Mouse (Mus musculus): ENCODE results near the gene Aqp1. TPM values are rescaled to one million over a fixed set of nuclear protein-coding genes. Genes with fewer than 3 reads are reported as not detected.
A peak's percentile ranks its signal among the peaks of the same experiment; 100 is the strongest.

Aqp1 gene
- polyA plus RNA-seq, 1 experiment from 2014 or later: 8.0 TPM

GRCm38 (mm10) chr6:55349231-55349630 lies 13.0 kb downstream of the Aqp1 start:
- DNase-seq (ENCODE audit: low spot score): peak; percentile 15
- Histone ChIP-seq H3K4me1 (replicated peaks; ENCODE audit: control insufficient read depth, insufficient read depth, low read length) (peaks cover 8% of the 10 kb centered on the region), H3K27ac (ENCODE audit: low read depth, low read length) (no peak overlapping the region), H3K36me3 (ENCODE audit: control insufficient read depth, insufficient read depth, low read length) (no peaks in the 10 kb centered on the region), H3K9me3 (ENCODE audit: control insufficient read depth, low read length) (no peaks in the 10 kb centered on the region), H3K27me3 (replicated peaks; ENCODE audit: control insufficient read depth, insufficient read depth, low read length) (no peaks in the 10 kb centered on the region), H3K4me3 (ENCODE audit: low read depth, low read length) (no peak overlapping the region), H3K9ac (ENCODE audit: low read depth, low read length) (no peak overlapping the region), H3K4me2 (no peak overlapping the region)
- no peak for ATAC-seq (replicated peaks; ENCODE audit: low FRiP score)
- WGBS: 79% methylated on average over 4 of the region's 4 CpGs

GRCm38 (mm10) chr6:55350383-55350952 lies 14.2 kb downstream of the Aqp1 start:
- DNase-seq (ENCODE audit: low spot score): peak; percentile 27
- no peaks in the 10 kb centered on the region for H3K9me3 ChIP-seq (ENCODE audit: control insufficient read depth, low read length)
- no peak overlapping the region for H3K9ac ChIP-seq (ENCODE audit: low read depth, low read length)
- H3K4me1 ChIP-seq (replicated peaks; ENCODE audit: control insufficient read depth, insufficient read depth, low read length): peaks cover 8% of the 10 kb centered on the region
- H3K27ac ChIP-seq (ENCODE audit: low read depth, low read length): no peak overlapping the region
- no peaks in the 10 kb centered on the region for H3K27me3 ChIP-seq (replicated peaks; ENCODE audit: control insufficient read depth, insufficient read depth, low read length)
- H3K4me2 ChIP-seq: no peak overlapping the region
- H3K4me3 ChIP-seq (ENCODE audit: low read depth, low read length): no peak overlapping the region
- no peak for ATAC-seq (replicated peaks; ENCODE audit: low FRiP score)
- WGBS: 85% methylated on average over 6 of the region's 6 CpGs
- H3K36me3 ChIP-seq (ENCODE audit: control insufficient read depth, insufficient read depth, low read length): no peaks in the 10 kb centered on the region

GRCm38 (mm10) chr6:55351712-55352111 lies 15.5 kb downstream of the Aqp1 start:
- no peak for ATAC-seq (replicated peaks; ENCODE audit: low FRiP score)

GRCm38 (mm10) chr6:55353711-55354445 lies 17.6 kb downstream of the Aqp1 start:
- H3K4me3 ChIP-seq (ENCODE audit: low read depth, low read length): no peak overlapping the region
- DNase-seq (ENCODE audit: low spot score) (no peak), ATAC-seq (replicated peaks; ENCODE audit: low FRiP score) (no peak)
- peaks cover 15% of the 10 kb centered on the region for H3K4me1 ChIP-seq (replicated peaks; ENCODE audit: control insufficient read depth, insufficient read depth, low read length)
- no peak overlapping the region for H3K4me2 ChIP-seq
- H3K27me3 ChIP-seq (replicated peaks; ENCODE audit: control insufficient read depth, insufficient read depth, low read length): no peaks in the 10 kb centered on the region
- H3K9me3 ChIP-seq (ENCODE audit: control insufficient read depth, low read length): no peaks in the 10 kb centered on the region
- no peak overlapping the region for H3K27ac ChIP-seq (ENCODE audit: low read depth, low read length)
- H3K9ac ChIP-seq (ENCODE audit: low read depth, low read length): no peak overlapping the region
- no peaks in the 10 kb centered on the region for H3K36me3 ChIP-seq (ENCODE audit: control insufficient read depth, insufficient read depth, low read length)
- 76% methylated on average over 12 of the region's 12 CpGs for WGBS

More at GRCm38 (mm10) chr6:55351712-55352111, 15.5 kb downstream of the Aqp1 start:
- Histone ChIP-seq H3K9ac (ENCODE audit: low read depth, low read length) (no peak overlapping the region), H3K27ac (ENCODE audit: low read depth, low read length) (no peak overlapping the region), H3K27me3 (replicated peaks; ENCODE audit: control insufficient read depth, insufficient read depth, low read length) (no peaks in the 10 kb centered on the region), H3K4me2 (no peak overlapping the region), H3K4me1 (replicated peaks; ENCODE audit: control insufficient read depth, insufficient read depth, low read length) (peaks cover 18% of the 10 kb centered on the region), H3K4me3 (ENCODE audit: low read depth, low read length) (no peak overlapping the region), H3K9me3 (ENCODE audit: control insufficient read depth, low read length) (no peaks in the 10 kb centered on the region), H3K36me3 (ENCODE audit: control insufficient read depth, insufficient read depth, low read length) (no peaks in the 10 kb centered on the region)
- DNase-seq (ENCODE audit: low spot score): no peak
- WGBS: 72% methylated on average over 7 of the region's 7 CpGs

- H3K27ac ChIP-seq (ENCODE audit: low read depth, low read length): no peak overlapping the region
- H3K27me3 ChIP-seq (replicated peaks; ENCODE audit: control insufficient read depth, insufficient read depth, low read length): no peaks in the 10 kb centered on the region
- H3K9me3 ChIP-seq (ENCODE audit: control insufficient read depth, low read length): no peaks in the 10 kb centered on the region
- DNase-seq (ENCODE audit: low spot score) (no peak), ATAC-seq (replicated peaks; ENCODE audit: low FRiP score) (no peak)
- no peak overlapping the region for H3K4me2 ChIP-seq
- no peak overlapping the region for H3K4me3 ChIP-seq (ENCODE audit: low read depth, low read length)
- peaks cover 16% of the 10 kb centered on the region for H3K4me1 ChIP-seq (replicated peaks; ENCODE audit: control insufficient read depth, insufficient read depth, low read length)
- no peaks in the 10 kb centered on the region for H3K36me3 ChIP-seq (ENCODE audit: control insufficient read depth, insufficient read depth, low read length)
- H3K9ac ChIP-seq (ENCODE audit: low read depth, low read length): no peak overlapping the region
- WGBS: 76% methylated on average over 4 of the region's 4 CpGs
These were observed 18.4 kb downstream of the Aqp1 start for GRCm38 (mm10) chr6:55354456-55355117.

DNA sequence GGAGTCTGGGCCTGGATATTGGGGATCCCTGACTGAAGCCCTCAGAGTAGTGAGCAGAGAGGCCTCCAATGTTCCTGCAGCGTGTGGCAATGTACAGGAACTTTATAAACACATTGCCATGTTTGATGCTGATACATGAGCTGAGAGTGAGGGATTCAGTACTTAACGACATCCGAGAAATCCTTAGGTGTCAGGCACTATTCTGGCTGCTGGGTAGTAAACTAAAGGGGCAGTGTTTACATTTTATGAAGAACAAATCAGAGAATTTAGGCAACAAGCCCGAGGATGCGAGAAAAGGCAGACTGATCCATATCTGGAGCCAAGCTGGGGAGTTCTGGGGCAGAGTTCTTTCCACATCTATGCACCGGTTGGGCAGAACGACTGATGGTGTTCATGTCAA lies 19.3 kb downstream of the Aqp1 start:
- Histone ChIP-seq H3K27ac (ENCODE audit: low read depth, low read length) (no peak overlapping the region), H3K27me3 (replicated peaks; ENCODE audit: control insufficient read depth, insufficient read depth, low read length) (no peaks in the 10 kb centered on the region), H3K4me2 (no peak overlapping the region), H3K36me3 (ENCODE audit: control insufficient read depth, insufficient read depth, low read length) (no peaks in the 10 kb centered on the region), H3K9me3 (ENCODE audit: control insufficient read depth, low read length) (no peaks in the 10 kb centered on the region), H3K4me1 (replicated peaks; ENCODE audit: control insufficient read depth, insufficient read depth, low read length) (peaks cover 17% of the 10 kb centered on the region), H3K4me3 (ENCODE audit: low read depth, low read length) (no peak overlapping the region), H3K9ac (ENCODE audit: low read depth, low read length) (no peak overlapping the region)
- whole genome bisulfite sequencing: 67% methylated on average over 7 of the region's 7 CpGs
- ATAC-seq (replicated peaks; ENCODE audit: low FRiP score) (no peak), DNase-seq (ENCODE audit: low spot score) (no peak)

GRCm38 (mm10) chr6:55356017-55356703 lies 19.9 kb downstream of the Aqp1 start:
- Histone ChIP-seq H3K27me3 (replicated peaks; ENCODE audit: control insufficient read depth, insufficient read depth, low read length) (no peaks in the 10 kb centered on the region), H3K4me2 (no peak overlapping the region), H3K4me1 (replicated peaks; ENCODE audit: control insufficient read depth, insufficient read depth, low read length) (peaks cover 17% of the 10 kb centered on the region), H3K27ac (ENCODE audit: low read depth, low read length) (no peak overlapping the region), H3K9me3 (ENCODE audit: control insufficient read depth, low read length) (no peaks in the 10 kb centered on the region), H3K4me3 (ENCODE audit: low read depth, low read length) (no peak overlapping the region), H3K9ac (ENCODE audit: low read depth, low read length) (no peak overlapping the region), H3K36me3 (ENCODE audit: control insufficient read depth, insufficient read depth, low read length) (no peaks in the 10 kb centered on the region)
- 30% methylated on average over 5 of the region's 5 CpGs for WGBS
- ATAC-seq (replicated peaks; ENCODE audit: low FRiP score) (peak; percentile 75), DNase-seq (ENCODE audit: low spot score) (no peak)

DNA sequence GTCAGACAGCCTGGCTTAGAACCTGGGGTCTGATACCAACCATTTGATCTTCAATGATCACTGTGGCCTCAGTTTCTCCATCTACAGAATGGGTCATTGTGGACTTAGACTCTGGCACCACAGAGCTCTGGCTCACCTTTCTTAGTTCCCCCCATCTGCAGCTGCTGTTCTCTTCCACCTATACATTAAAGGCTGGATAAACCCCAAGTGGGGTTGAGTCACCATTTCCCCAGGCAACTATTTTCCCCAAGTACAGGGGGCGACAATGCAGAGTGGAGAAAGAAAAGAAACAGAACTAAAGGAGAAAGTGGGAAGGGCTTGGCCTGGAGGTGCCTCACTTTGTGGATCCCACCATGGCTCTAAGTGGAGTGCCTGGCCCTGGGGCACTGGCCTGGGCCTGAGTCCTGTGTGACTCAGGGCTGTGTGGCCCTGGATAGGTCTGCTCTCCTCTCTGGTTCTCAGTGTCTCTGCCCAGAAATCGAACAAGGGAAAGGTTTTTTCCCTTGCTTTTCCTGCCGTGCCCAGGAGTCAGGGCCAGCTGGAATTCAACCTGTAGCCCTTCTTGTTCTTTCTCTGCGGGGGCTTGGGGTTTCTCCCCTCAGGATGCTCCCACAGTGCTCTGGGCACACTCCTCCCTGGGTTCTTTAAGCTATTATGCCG lies 20.9 kb downstream of the Aqp1 start:
- Histone ChIP-seq H3K27ac (ENCODE audit: low read depth, low read length) (no peak overlapping the region), H3K4me3 (ENCODE audit: low read depth, low read length) (no peak overlapping the region)
- no peak for DNase-seq (ENCODE audit: low spot score)

More for the DNA sequence above, 20.9 kb downstream of the Aqp1 start:
- H3K9ac ChIP-seq (ENCODE audit: low read depth, low read length): no peak overlapping the region
- no peaks in the 10 kb centered on the region for H3K9me3 ChIP-seq (ENCODE audit: control insufficient read depth, low read length)
- ATAC-seq (replicated peaks; ENCODE audit: low FRiP score): no peak
- H3K4me2 ChIP-seq: no peak overlapping the region
- WGBS: 70% methylated on average over 5 of the region's 5 CpGs
- no peaks in the 10 kb centered on the region for H3K27me3 ChIP-seq (replicated peaks; ENCODE audit: control insufficient read depth, insufficient read depth, low read length)
- no peaks in the 10 kb centered on the region for H3K36me3 ChIP-seq (ENCODE audit: control insufficient read depth, insufficient read depth, low read length)
- H3K4me1 ChIP-seq (replicated peaks; ENCODE audit: control insufficient read depth, insufficient read depth, low read length): peaks cover 17% of the 10 kb centered on the region
